9 mouse cellular contexts compared by ENCODE assay signal in genomic region chr11:5999832-6000771, GRCm38 (mm10). TPM values are rescaled to one million over a fixed set of nuclear protein-coding genes. Genes with fewer than 3 reads are reported as not detected.
A peak's percentile ranks its signal among the peaks of the same experiment; 100 is the strongest.
DNase-seq lines count a peak whose midpoint lies in the region; ATAC-seq and TF ChIP-seq lines count a peak whose summit lies in the region.
"Had no signal": no experiment of that assay in that cellular context is flagged by ENCODE, and none has a peak within 500 bp of the region (broad histone marks: within the 10 kb centered on the region; RNA-seq: fewer than 3 reads in every experiment).

No protein-coding gene starts in this region.

- H3K4me2 ChIP-seq in liver, postnatal 0 days (ENCODE audit: low read depth, low read length): no peak overlapping the region
- no peak overlapping the region for H3K4me2 ChIP-seq in neural tube, embryonic 13.5 days

- WGBS in liver, postnatal 0 days (ENCODE audit: insufficient replicate concordance): 17% methylated on average over 8 of the region's 8 CpGs
- 19% methylated on average over 8 of the region's 8 CpGs for WGBS in neural tube, embryonic 13.5 days

- no peak overlapping the region for H3K9ac ChIP-seq in liver, postnatal 0 days (replicated peaks)
- peak overlapping the region; percentile 22; the same call in 1 of the 2 replicates for H3K9ac ChIP-seq in neural tube, embryonic 13.5 days

- DNase-seq in NIH3T3 (ENCODE audit: low read depth): peak; percentile 95
- DNase-seq in cerebellum, adult 9-10 months: peak; percentile 90
- DNase-seq in frontal cortex, adult 2 months (ENCODE audit: extremely low spot score in 1 of 2, low spot score in 1 of 2): peak; percentile 90
- DNase-seq in layer of hippocampus, adult 2 months (ENCODE audit: low spot score in 2 of 2): peak; percentile 76 to 91
- DNase-seq in liver, postnatal 0 days: peak; percentile 68
- peak; percentile 61 for DNase-seq in testis, postnatal 14 days (ENCODE audit: low spot score)

- H3K4me1 ChIP-seq in liver, postnatal 0 days (ENCODE audit: insufficient read depth): peaks cover 48% of the 10 kb centered on the region
- peaks cover 21% of the 10 kb centered on the region for H3K4me1 ChIP-seq in neural tube, embryonic 13.5 days (replicated peaks)

- TF ChIP-seq CTCF in layer of hippocampus, adult 2 months (conservative IDR thresholded peaks at IDR 0.05): no peak
- TF ChIP-seq CTCF in liver, postnatal 0 days (IDR thresholded peaks at IDR 0.05; ENCODE audit: low read depth): no peak

- peak; percentile 52 to 63 for ATAC-seq in hematopoietic stem cell, adult 5-6 weeks (replicated peaks in 1 of 2; ENCODE audit: insufficient read depth in 1 of 2, low FRiP score in 2 of 2, low TSS enrichment in 1 of 2, low read depth in 1 of 2, poor library complexity in 2 of 2, severe bottlenecking in 2 of 2)
- peak; percentile 66 for ATAC-seq in liver, postnatal 0 days
- peak; percentile 87 for ATAC-seq in neural tube, embryonic 13.5 days (ENCODE audit: low read depth)

- TF ChIP-seq EP300 in liver, postnatal 0 days (IDR thresholded peaks at IDR 0.05; ENCODE audit: low read depth): no peak

- H3K27ac ChIP-seq in layer of hippocampus, adult 2 months: peak overlapping the region; percentile 95
- H3K27ac ChIP-seq in liver, postnatal 0 days (ENCODE audit: low read depth): peak overlapping the region; percentile 61
- peak overlapping the region; percentile 68 for H3K27ac ChIP-seq in neural tube, embryonic 13.5 days (replicated peaks)

- H3K9me3 ChIP-seq in liver, postnatal 0 days (ENCODE audit: low read length): no peaks in the 10 kb centered on the region
- H3K9me3 ChIP-seq in neural tube, embryonic 13.5 days: no peaks in the 10 kb centered on the region

- H3K27me3 ChIP-seq in liver, postnatal 0 days (ENCODE audit: insufficient read depth, low read length): no peaks in the 10 kb centered on the region
- peaks cover 11% of the 10 kb centered on the region; the same call in 1 of the 2 replicates for H3K27me3 ChIP-seq in neural tube, embryonic 13.5 days

- no peaks in the 10 kb centered on the region for H3K36me3 ChIP-seq in liver, postnatal 0 days (replicated peaks; ENCODE audit: insufficient read depth, low read length)
- H3K36me3 ChIP-seq in neural tube, embryonic 13.5 days: no peaks in the 10 kb centered on the region

- no peak overlapping the region; the same call in 1 of the 2 replicates for H3K4me3 ChIP-seq in layer of hippocampus, adult 2 months
- no peak overlapping the region for H3K4me3 ChIP-seq in liver, postnatal 0 days (ENCODE audit: low read depth, low read length)
- H3K4me3 ChIP-seq in neural tube, embryonic 13.5 days: no peak overlapping the region
- H3K4me3 ChIP-seq: erythroblast, embryonic 14.5 days had no signal

RNA-seq across cellular contexts. Expression of gene Ykt6, which starts 44.6 kb away (rescaled TPM):
- polyA plus RNA-seq in frontal cortex, adult 2 months (2012; rRNA removed): 61.1 and 61.9 TPM in 2 replicates
- total RNA-seq in hematopoietic stem cell, adult 5-6 weeks (2017): 34.5 and 39.9 TPM in 2 replicates
- total RNA-seq in layer of hippocampus, adult 2 months (2021): 10 to 100 TPM; 63.4 to 71.4 TPM
- 15.1 and 16.6 TPM in 2 replicates for polyA plus RNA-seq in liver, postnatal 0 days (2015; fragmentation: Nextera tagmentation; extraction: Ambion mirVana)
- polyA plus RNA-seq in neural tube, embryonic 13.5 days (2015; fragmentation: Nextera tagmentation; extraction: Ambion mirVana): 68.9 and 71.2 TPM in 2 replicates

RNA-seq across cellular contexts. Expression of gene Gck, which starts 50.2 kb away (rescaled TPM):
- polyA plus RNA-seq in frontal cortex, adult 2 months (2012; rRNA removed): 0.97 and 1.1 TPM in 2 replicates
- not detected in 2 replicates for total RNA-seq in hematopoietic stem cell, adult 5-6 weeks (2017)
- total RNA-seq in layer of hippocampus, adult 2 months (2021): 1 to 10 TPM; 2.4 to 3.3 TPM
- polyA plus RNA-seq in liver, postnatal 0 days (2015; fragmentation: Nextera tagmentation; extraction: Ambion mirVana): 0.66 and 1.3 TPM in 2 replicates
- 3.0 and 3.3 TPM in 2 replicates for polyA plus RNA-seq in neural tube, embryonic 13.5 days (2015; fragmentation: Nextera tagmentation; extraction: Ambion mirVana)
- polyA plus RNA-seq: erythroblast, embryonic 14.5 days had no signal
